Mouse (Mus musculus) intestine, embryonic 14.5 days (tissue): ENCODE measurements around the gene Farp1. TPM values are rescaled to one million over a fixed set of nuclear protein-coding genes. Genes with fewer than 3 reads are reported as not detected.

Source experiments
- ATAC-seq: fragments of 200-750 bp; cut with Nextera tagmentation; replicated peaks from 2 replicates; pipeline ENCODE4 v1.8.0; 2017; ENCODE audit warnings: low read depth, moderate number of reproducible peaks, moderate TSS enrichment, moderate library complexity; ENCODE audit not compliant: low FRiP score, low TSS enrichment
- DNase-seq: peaks from one replicate; pipeline ENCODE4 v3.0.0-alpha.2; 2018; ENCODE audit warnings: low spot score
- H3K27ac ChIP-seq: fragments of 300-500 bp; sonication (generic); 2 replicates; pipeline ENCODE4 v1.5.1; 2014; ENCODE audit warnings: low read depth, mild to moderate bottlenecking, control low read depth
- H3K27me3 ChIP-seq: fragments of 300-500 bp; sonication (generic); replicated peaks from 2 replicates; pipeline ENCODE4 v1.6.1; 2014; ENCODE audit warnings: low read length, control low read depth; ENCODE audit not compliant: control insufficient read depth, insufficient read depth
- H3K36me3 ChIP-seq: fragments of 300-500 bp; sonication (generic); 2 replicates; pipeline ENCODE4 v1.6.1; 2014; ENCODE audit warnings: low read length, control low read depth; ENCODE audit not compliant: control insufficient read depth, insufficient read depth
- H3K4me1 ChIP-seq: fragments of 300-500 bp; sonication (generic); replicated peaks from 2 replicates; pipeline ENCODE4 v1.6.1; 2014; ENCODE audit warnings: low read length, control low read depth, mixed read lengths; ENCODE audit not compliant: control insufficient read depth, insufficient read depth
- H3K4me2 ChIP-seq: fragments of 300-500 bp; sonication (generic); 2 replicates; pipeline ENCODE4 v1.6.1; 2014; ENCODE audit warnings: low read length
- H3K4me3 ChIP-seq: fragments of 300-500 bp; sonication (generic); 2 replicates; pipeline ENCODE4 v1.5.1; 2014; ENCODE audit warnings: low read depth, low read length, control low read depth, mixed read lengths
- H3K9ac ChIP-seq: fragments of 300-500 bp; sonication (generic); 2 replicates; pipeline ENCODE4 v1.6.1; 2014; ENCODE audit warnings: mild to moderate bottlenecking, low read length
- H3K9me3 ChIP-seq: fragments of 300-500 bp; sonication (generic); 2 replicates; pipeline ENCODE4 v1.6.1; 2016; ENCODE audit warnings: low read length, control low read depth; ENCODE audit not compliant: control insufficient read depth
- WGBS: fragments of 180-500 bp; shearing (Covaris S2); extraction: QIAGEN DNeasy Blood & Tissue Kit; methylation state at CpG from one replicate; pipeline ENCODE4 v1.1.7; 2014; 5-methylcytosine and 5-hydroxymethylcytosine counted together
- polyA plus RNA-seq: library from polyadenylated mRNA; unstranded; fragments of >200 nt; fragmentation: Nextera tagmentation; extraction: Ambion mirVana; gene quantifications from 2 replicates; pipeline ENCODE4 v1.2.1, GENCODE M21; 2014

The Farp1 gene
- polyA plus RNA-seq, 1 experiment from 2014 or later, result 26.1 TPM

DNA sequence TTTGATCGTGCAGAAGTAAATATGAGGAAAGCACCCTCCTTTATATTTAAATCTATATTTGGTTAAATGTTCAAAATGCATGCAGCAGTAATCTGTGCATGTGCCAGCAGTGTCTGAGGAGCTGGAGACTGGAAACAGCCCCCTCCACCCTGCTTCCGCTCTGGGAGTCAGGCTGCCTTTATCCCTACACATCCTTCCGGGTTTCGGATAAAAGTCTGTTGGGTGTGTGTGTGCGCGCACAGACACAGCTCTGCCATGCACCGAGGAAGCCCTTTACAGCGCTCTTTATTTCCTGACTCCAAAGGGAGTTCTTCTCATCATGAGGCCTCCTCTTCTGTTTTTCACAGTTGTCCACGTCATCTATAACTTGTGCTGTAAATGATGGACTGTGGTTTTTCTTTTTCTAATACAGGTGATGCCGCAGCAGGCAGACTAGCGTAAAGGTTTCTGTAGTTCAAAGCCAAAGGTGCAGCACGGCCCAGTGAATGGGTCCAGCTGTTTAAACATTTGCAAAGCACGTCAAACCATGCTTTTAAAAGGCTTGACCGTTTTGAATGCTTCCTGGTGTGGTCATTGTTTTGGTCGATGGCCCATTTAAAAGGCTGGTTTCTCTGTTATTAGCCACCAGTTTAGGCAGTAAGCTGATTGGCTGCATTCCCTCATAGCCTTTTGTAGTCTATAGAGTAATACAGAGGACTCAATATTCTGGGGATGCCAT is 172.6 kb downstream of the Farp1 start:
- ATAC-seq (no peak), DNase-seq (no peak)
- Histone ChIP-seq H3K4me2 (no peak overlapping the region), H3K9ac (no peak overlapping the region), H3K4me3 (no peak overlapping the region), H3K27me3 (no peaks in the 10 kb centered on the region), H3K27ac (no peak overlapping the region), H3K4me1 (no peaks in the 10 kb centered on the region), H3K9me3 (no peaks in the 10 kb centered on the region), H3K36me3 (no peaks in the 10 kb centered on the region)
- 73% methylated on average over 15 of the region's 15 CpGs for WGBS

DNA sequence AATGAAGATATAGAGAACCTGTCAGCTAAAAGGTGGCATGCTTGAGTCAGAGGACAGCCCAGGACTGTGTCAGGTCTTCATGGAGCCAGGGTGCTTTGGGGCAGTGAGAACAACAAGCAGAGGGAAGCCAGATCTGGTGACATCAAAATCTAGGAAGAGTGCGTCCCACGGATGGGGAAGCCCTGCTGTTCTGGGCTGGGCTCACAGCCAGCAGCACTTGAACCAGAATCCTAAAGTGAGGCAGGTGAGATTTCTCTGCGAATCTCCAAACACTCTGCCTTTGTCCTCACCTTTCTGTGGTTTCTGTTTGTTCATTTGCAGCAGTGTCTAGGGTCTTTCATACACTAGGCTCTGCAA is 173.1 kb downstream of the Farp1 start:
- ATAC-seq (no peak), DNase-seq (no peak)
- no peak overlapping the region for H3K9ac ChIP-seq
- H3K4me2 ChIP-seq, result no peak overlapping the region
- no peaks in the 10 kb centered on the region for H3K36me3 ChIP-seq
- no peaks in the 10 kb centered on the region for H3K9me3 ChIP-seq
- H3K4me1 ChIP-seq, result no peaks in the 10 kb centered on the region
- WGBS, result 56% methylated on average over 3 of the region's 3 CpGs
- H3K27ac ChIP-seq, result no peak overlapping the region
- H3K4me3 ChIP-seq, result no peak overlapping the region
- no peaks in the 10 kb centered on the region for H3K27me3 ChIP-seq

DNA sequence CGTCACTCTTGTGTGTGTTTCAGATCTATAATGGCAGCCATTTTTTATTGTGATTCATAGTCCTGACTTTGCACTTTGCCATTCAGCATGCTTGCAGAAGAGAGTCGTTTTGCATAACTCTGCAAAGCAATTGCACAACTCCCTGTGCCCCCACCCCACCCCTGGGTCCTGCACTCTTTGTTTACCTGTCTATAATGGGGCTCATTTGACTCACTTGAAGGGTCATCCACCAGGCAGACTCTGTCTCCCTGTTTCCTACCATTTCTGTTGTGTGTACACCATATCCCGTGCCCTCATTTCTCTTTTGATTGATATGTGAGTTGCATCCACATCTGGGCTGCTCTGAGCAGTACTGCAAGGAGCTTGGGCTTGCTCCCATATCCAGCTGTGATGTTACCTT is 175.3 kb downstream of the Farp1 start:
- ATAC-seq (no peak), DNase-seq (no peak)
- WGBS, result 57% methylated on average over 3 of the region's 3 CpGs
- Histone ChIP-seq H3K4me2 (no peak overlapping the region), H3K27ac (no peak overlapping the region), H3K27me3 (no peaks in the 10 kb centered on the region), H3K9me3 (no peaks in the 10 kb centered on the region), H3K4me1 (no peaks in the 10 kb centered on the region; the same call in 1 of the 2 replicates), H3K36me3 (no peaks in the 10 kb centered on the region), H3K4me3 (no peak overlapping the region), H3K9ac (no peak overlapping the region)

DNA sequence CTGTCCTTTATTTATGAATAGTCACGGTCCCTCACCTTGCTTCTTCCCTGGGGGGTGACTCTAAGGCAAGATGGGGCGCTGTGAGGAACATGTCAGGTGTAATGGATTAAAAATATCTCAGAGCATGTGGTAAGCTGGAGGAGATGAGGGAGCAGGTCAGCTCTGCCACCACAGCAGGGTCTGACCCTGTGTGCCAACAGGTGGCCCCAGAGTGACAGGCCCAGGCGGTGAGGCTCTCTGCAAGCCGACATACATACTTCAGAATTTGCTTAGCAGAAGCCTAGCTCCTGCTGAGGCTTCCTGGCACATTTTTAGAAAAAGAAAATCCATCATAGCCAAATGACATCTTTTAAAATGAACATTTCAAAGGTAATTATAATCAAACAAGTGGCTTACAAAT is 178.7 kb downstream of the Farp1 start:
- no peak for ATAC-seq
- Histone ChIP-seq H3K9ac (no peak overlapping the region), H3K4me1 (no peaks in the 10 kb centered on the region; the same call in 1 of the 2 replicates), H3K9me3 (no peaks in the 10 kb centered on the region), H3K27me3 (no peaks in the 10 kb centered on the region), H3K36me3 (no peaks in the 10 kb centered on the region), H3K4me3 (no peak overlapping the region), H3K4me2 (no peak overlapping the region), H3K27ac (no peak overlapping the region)
- WGBS, result 79% methylated on average over 4 of the region's 4 CpGs
- DNase-seq, result no peak

DNA sequence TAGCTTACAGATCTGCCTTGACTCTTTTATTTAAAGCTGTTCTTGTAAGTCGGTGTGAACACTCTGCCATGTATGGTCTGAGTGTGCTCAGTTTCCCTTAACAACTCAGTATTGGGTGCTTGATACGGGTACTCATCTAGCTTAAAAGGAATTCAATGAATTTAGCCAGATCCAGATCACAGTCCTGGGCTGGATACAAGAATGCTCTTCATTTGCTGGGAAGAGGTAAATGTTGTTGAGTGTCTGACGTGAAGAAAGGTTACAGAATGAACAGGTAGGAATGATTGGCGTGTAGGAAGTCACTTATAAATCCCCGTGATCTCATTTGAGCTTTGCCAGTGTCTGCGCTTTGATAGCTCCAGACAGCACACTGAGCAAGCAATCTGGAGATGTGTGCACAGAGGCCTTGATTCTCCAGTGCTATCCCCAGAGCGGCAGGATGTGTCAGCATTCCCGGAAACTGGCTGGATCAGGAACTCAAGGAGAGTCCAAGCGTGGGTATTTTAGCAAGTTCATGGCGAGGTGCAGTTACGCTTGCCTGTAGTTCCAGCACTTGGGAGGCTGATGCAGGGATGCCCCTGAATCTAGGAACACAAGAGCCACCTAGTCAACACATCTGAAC is 179.7 kb downstream of the Farp1 start:
- H3K9ac ChIP-seq, result no peak overlapping the region
- H3K4me2 ChIP-seq, result no peak overlapping the region
- H3K36me3 ChIP-seq, result no peaks in the 10 kb centered on the region
- no peak overlapping the region for H3K4me3 ChIP-seq
- 82% methylated on average over 11 of the region's 11 CpGs for WGBS
- H3K27ac ChIP-seq, result peak overlapping the region; percentile 47
- DNase-seq (no peak), ATAC-seq (no peak)
- no peaks in the 10 kb centered on the region for H3K9me3 ChIP-seq
- no peaks in the 10 kb centered on the region; the same call in 1 of the 2 replicates for H3K4me1 ChIP-seq
- no peaks in the 10 kb centered on the region for H3K27me3 ChIP-seq

DNA sequence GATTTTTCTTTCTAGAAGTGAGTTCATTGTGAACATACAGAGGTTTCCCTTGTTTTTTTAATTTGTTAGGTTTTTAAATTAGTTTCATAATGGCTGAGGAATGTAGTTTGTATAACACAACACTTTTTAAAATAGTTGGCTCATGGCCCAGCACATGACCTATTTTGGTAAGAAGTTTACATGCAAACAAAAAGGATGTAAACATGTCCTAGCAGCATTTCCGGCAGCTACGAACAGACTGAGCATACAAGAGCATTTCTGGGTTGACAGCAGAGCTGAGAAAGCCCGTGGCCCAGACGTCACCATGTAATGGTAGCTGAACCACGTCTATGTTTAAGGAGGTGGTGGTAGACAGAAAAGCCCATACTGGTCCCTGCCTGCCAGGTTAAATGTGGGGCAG is 180.8 kb downstream of the Farp1 start:
- 66% methylated on average over 5 of the region's 5 CpGs for WGBS
- Histone ChIP-seq H3K27ac (no peak overlapping the region), H3K4me3 (no peak overlapping the region), H3K27me3 (no peaks in the 10 kb centered on the region), H3K4me2 (no peak overlapping the region), H3K36me3 (no peaks in the 10 kb centered on the region), H3K9me3 (no peaks in the 10 kb centered on the region), H3K9ac (no peak overlapping the region), H3K4me1 (no peaks in the 10 kb centered on the region; the same call in 1 of the 2 replicates)
- DNase-seq (no peak), ATAC-seq (no peak)

DNA sequence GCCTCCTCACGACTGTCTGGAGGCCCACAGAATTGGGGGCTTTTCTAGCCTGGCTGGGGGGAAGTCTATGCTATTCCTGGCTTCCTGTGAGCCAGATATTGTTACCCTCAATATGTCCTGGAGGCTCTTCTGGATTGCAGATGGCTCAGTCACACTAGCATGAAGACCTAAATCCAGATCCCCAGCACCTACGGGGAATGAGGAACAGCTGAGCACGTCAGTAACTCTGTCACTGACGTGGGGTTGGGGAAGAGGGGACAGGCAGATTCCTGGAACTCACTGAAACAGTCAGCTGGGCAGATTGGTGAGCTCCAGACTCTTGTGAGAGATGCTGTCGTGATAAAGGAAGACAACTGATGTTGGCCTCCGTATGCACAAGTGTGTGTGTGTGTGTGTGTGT is 181.7 kb downstream of the Farp1 start:
- no peaks in the 10 kb centered on the region; the same call in 1 of the 2 replicates for H3K4me1 ChIP-seq
- H3K4me2 ChIP-seq, result no peak overlapping the region
- DNase-seq (no peak), ATAC-seq (no peak)
- H3K27me3 ChIP-seq, result no peaks in the 10 kb centered on the region
- WGBS, result 72% methylated on average over 6 of the region's 6 CpGs
- H3K27ac ChIP-seq, result peak overlapping the region; percentile 12; the same call in 1 of the 2 replicates
- H3K4me3 ChIP-seq, result no peak overlapping the region
- no peak overlapping the region for H3K9ac ChIP-seq
- H3K9me3 ChIP-seq, result no peaks in the 10 kb centered on the region
- H3K36me3 ChIP-seq, result 0 out of 2 replicates have a peak, but pooled peaks cover 6% of the 10 kb centered on the region

DNA sequence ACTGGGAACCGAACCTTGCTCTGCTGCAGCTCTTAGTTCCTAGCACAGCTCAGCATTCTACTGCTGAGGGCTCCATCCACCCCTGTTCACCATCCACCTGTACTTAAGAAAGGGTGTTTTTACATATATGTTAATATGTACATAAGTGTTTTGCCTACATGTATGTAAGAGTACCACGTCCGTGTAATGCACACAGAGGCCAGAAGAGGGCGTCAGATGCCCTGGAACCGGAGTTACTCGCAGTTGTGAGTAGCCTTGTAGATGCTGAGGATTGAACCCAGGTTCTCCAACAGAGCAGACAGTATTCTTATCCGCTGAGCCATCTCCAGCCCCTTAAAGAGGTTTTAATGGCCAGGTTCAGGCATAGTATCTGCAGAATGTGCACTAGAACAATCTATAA is 183.6 kb downstream of the Farp1 start:
- peaks cover 19% of the 10 kb centered on the region for H3K36me3 ChIP-seq
- no peaks in the 10 kb centered on the region for H3K27me3 ChIP-seq
- ATAC-seq (no peak), DNase-seq (no peak)
- H3K4me3 ChIP-seq, result no peak overlapping the region
- H3K9me3 ChIP-seq, result no peaks in the 10 kb centered on the region
- no peak overlapping the region for H3K4me2 ChIP-seq
- no peaks in the 10 kb centered on the region; the same call in 1 of the 2 replicates for H3K4me1 ChIP-seq
- 77% methylated on average over 7 of the region's 7 CpGs for WGBS
- no peak overlapping the region for H3K9ac ChIP-seq
- no peak overlapping the region for H3K27ac ChIP-seq
